Mouse (Mus musculus): ENCODE measurements around the gene Togaram1.

GRCm38 (mm10) chr12:64976191-64976590 lies 10.6 kb downstream of the Togaram1 start:
- no peak for TF ChIP-seq TCF12 (IDR thresholded peaks at IDR 0.05; ENCODE audit: insufficient read depth, poor library complexity, severe bottlenecking)
- no peak for TF ChIP-seq TCF3 (IDR thresholded peaks at IDR 0.05; ENCODE audit: insufficient read length, low read depth)
- TF ChIP-seq POLR2A (IDR thresholded peaks at IDR 0.05; ENCODE audit: insufficient read length, low read depth): no peak
- TF ChIP-seq MYOD1 (IDR thresholded peaks at IDR 0.05; ENCODE audit: control insufficient read depth in 1 of 3, insufficient read length in 2 of 3, low read depth in 2 of 3): no peak
- TF ChIP-seq REST (IDR thresholded peaks at IDR 0.05; ENCODE audit: insufficient read depth, insufficient read length): no peak
- no peak for TF ChIP-seq POLR2AphosphoS2 (IDR thresholded peaks at IDR 0.05; ENCODE audit: insufficient read length, low read depth)
- TF ChIP-seq E2F4 (IDR thresholded peaks at IDR 0.05; ENCODE audit: insufficient read depth): no peak
- no peak for TF ChIP-seq MYOG (IDR thresholded peaks at IDR 0.05; ENCODE audit: control insufficient read depth in 1 of 3, insufficient read depth in 1 of 3, insufficient read length in 2 of 3, low read depth in 2 of 3)
- TF ChIP-seq MAX (IDR thresholded peaks at IDR 0.05; ENCODE audit: low read depth): no peak
- no peak for TF ChIP-seq USF1 (IDR thresholded peaks at IDR 0.05; ENCODE audit: low read depth)
